Mouse (Mus musculus) lung, postnatal 0 days (tissue): ENCODE measurements around the gene Oxsr1. TPM values are rescaled to one million over a fixed set of nuclear protein-coding genes. Genes with fewer than 3 reads are reported as not detected.

Experiments used
- ATAC-seq: fragments of 200-750 bp; cut with Nextera tagmentation; 2 replicates; pipeline ENCODE4 v1.8.0; 2017; ENCODE audit warnings: moderate library complexity
- DNase-seq: peaks from one replicate; pipeline ENCODE4 v3.0.0-alpha.2; 2016; ENCODE audit warnings: low spot score
- H3K27ac ChIP-seq: fragments of 300-500 bp; sonication (generic); 2 replicates; pipeline ENCODE4 v1.5.1; 2014; ENCODE audit warnings: antibody characterized with exemption, mild to moderate bottlenecking, low read length, mixed read lengths
- H3K27me3 ChIP-seq: fragments of 300-500 bp; sonication (generic); replicated peaks from 2 replicates; pipeline ENCODE4 v1.6.1; 2014; ENCODE audit warnings: low read length, mixed read lengths; ENCODE audit not compliant: insufficient read depth
- H3K36me3 ChIP-seq: fragments of 300-500 bp; sonication (generic); 2 replicates; pipeline ENCODE4 v1.6.1; 2014; ENCODE audit warnings: low read length, mixed read lengths; ENCODE audit not compliant: insufficient read depth
- H3K4me1 ChIP-seq: fragments of 300-500 bp; sonication (generic); 2 replicates; pipeline ENCODE4 v1.6.1; 2014; ENCODE audit warnings: antibody characterized with exemption, low read depth, low read length, mixed read lengths; ENCODE audit not compliant: insufficient read depth
- H3K4me2 ChIP-seq: fragments of 300-500 bp; sonication (generic); replicated peaks from 2 replicates; pipeline ENCODE4 v1.6.1; 2014; ENCODE audit warnings: low read depth, mild to moderate bottlenecking, low read length, moderate library complexity, mixed read lengths
- H3K4me3 ChIP-seq: fragments of 300-500 bp; sonication (generic); 2 replicates; pipeline ENCODE4 v1.5.1; 2014; ENCODE audit warnings: low read depth, low read length
- H3K9ac ChIP-seq: fragments of 300-500 bp; sonication (generic); replicated peaks from 2 replicates; pipeline ENCODE4 v1.6.1; 2014; ENCODE audit warnings: low read depth, mild to moderate bottlenecking
- H3K9me3 ChIP-seq: fragments of 300-500 bp; sonication (generic); 2 replicates; pipeline ENCODE4 v1.6.1; 2016; ENCODE audit warnings: low read length, mixed read lengths
- CTCF ChIP-seq: IDR thresholded peaks from 2 replicates; pipeline ENCODE4 v1.5.1; 2016; ENCODE audit warnings: antibody characterized with exemption, mild to moderate bottlenecking
- EP300 ChIP-seq: IDR thresholded peaks from 2 replicates; pipeline ENCODE4 v1.6.1; 2016; ENCODE audit warnings: antibody characterized with exemption, mild to moderate bottlenecking, control low read depth
- WGBS: fragments of 180-500 bp; shearing (Covaris S2); extraction: QIAGEN DNeasy Blood & Tissue Kit; methylation state at CpG from one replicate; pipeline ENCODE4 v1.1.7; 2014; 5-methylcytosine and 5-hydroxymethylcytosine counted together
- polyA plus RNA-seq: library from polyadenylated mRNA; unstranded; fragments of >200 nt; fragmentation: Nextera tagmentation; extraction: Ambion mirVana; gene quantifications from 2 replicates; pipeline ENCODE4 v1.2.1, GENCODE M21; 2015

Gene Oxsr1
- polyA plus RNA-seq, 1 experiment from 2014 or later = 6.6 TPM

DNA sequence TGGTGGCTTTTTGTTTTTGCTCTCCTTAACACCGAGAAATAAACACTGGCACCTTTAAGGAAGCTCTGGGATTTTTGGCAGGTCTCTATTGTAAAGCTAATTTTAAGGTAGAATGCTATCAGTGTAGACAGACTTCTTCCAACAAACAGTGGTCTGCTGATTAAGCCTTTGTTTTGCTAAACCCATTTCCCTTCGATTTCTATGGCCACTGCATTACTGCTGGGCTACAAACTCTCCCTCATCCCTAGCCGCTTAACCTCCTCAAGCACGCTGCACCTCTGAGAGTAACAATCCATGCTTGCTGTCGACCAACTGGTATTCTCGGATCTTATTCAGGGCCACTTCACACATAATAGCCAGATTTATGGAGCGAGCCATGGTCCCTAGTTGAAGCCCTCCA is 1.3 kb downstream of the Oxsr1 start:
- DNase-seq = no peak
- WGBS = 10% methylated on average over 7 of the region's 7 CpGs
- Histone ChIP-seq H3K4me2 (peak overlapping the region; percentile 98), H3K4me3 (peak overlapping the region; percentile 87; the same call in 1 of the 2 replicates), H3K4me1 (peaks cover 6% of the 10 kb centered on the region; the same call in 1 of the 2 replicates), H3K9ac (peak overlapping the region; percentile 29; the same call in 1 of the 2 replicates), H3K27ac (peak overlapping the region; percentile 91), H3K9me3 (no peaks in the 10 kb centered on the region), H3K27me3 (no peaks in the 10 kb centered on the region), H3K36me3 (no peaks in the 10 kb centered on the region)
- TF ChIP-seq EP300 = no peak
- TF ChIP-seq CTCF = no peak
- ATAC-seq = no peak

- Histone ChIP-seq H3K9ac (no peak overlapping the region), H3K36me3 (no peaks in the 10 kb centered on the region), H3K9me3 (no peaks in the 10 kb centered on the region), H3K4me3 (no peak overlapping the region), H3K4me2 (no peak overlapping the region), H3K27ac (no peak overlapping the region), H3K4me1 (peaks cover 6% of the 10 kb centered on the region; the same call in 1 of the 2 replicates), H3K27me3 (no peaks in the 10 kb centered on the region)
- WGBS = 71% methylated on average over 7 of the region's 7 CpGs
- DNase-seq = no peak
- TF ChIP-seq EP300 (no peak), CTCF (no peak)
- no peak for ATAC-seq
These were observed 1.8 kb downstream of the Oxsr1 start for GRCm38 (mm10) chr9:119320446-119320845.

- Histone ChIP-seq H3K27ac (no peak overlapping the region), H3K4me2 (no peak overlapping the region), H3K36me3 (no peaks in the 10 kb centered on the region), H3K27me3 (no peaks in the 10 kb centered on the region), H3K9me3 (no peaks in the 10 kb centered on the region), H3K4me3 (no peak overlapping the region), H3K9ac (no peak overlapping the region), H3K4me1 (peaks cover 6% of the 10 kb centered on the region; the same call in 1 of the 2 replicates)
- WGBS = 73% methylated on average over 1 of the region's 1 CpGs
- DNase-seq = no peak
- TF ChIP-seq EP300 (no peak), CTCF (no peak)
- no peak for ATAC-seq
These were observed 3.3 kb downstream of the Oxsr1 start for GRCm38 (mm10) chr9:119318891-119319290.

GRCm38 (mm10) chr9:119313096-119313495 is 9.1 kb downstream of the Oxsr1 start:
- ATAC-seq = no peak

DNA sequence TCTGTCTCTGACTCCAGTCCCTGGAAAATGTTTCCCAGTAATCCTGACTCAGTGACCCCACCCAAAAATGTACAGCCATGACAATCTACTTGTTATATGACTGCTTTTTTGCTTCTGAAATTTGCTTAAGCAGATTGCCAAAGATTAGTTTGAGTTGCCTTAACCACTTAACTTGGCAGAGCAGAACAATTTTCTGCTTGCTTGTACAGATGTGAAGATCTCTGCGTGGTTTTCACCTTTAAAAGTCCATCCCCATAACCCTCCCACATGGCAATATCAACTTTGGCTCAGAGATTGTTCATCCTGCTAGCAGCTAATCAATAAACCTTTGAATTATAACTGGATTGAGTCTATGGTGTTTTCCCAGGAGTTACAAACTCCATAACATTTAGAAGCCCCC is 13.2 kb downstream of the Oxsr1 start:
- Histone ChIP-seq H3K4me3 (no peak overlapping the region), H3K9me3 (no peaks in the 10 kb centered on the region), H3K36me3 (no peaks in the 10 kb centered on the region), H3K9ac (no peak overlapping the region), H3K27ac (no peak overlapping the region), H3K27me3 (no peaks in the 10 kb centered on the region), H3K4me1 (no peaks in the 10 kb centered on the region), H3K4me2 (no peak overlapping the region)
- ATAC-seq = no peak
- no peak for TF ChIP-seq EP300
- TF ChIP-seq CTCF = no peak
- WGBS = 88% methylated on average over 1 of the region's 1 CpGs
- DNase-seq = no peak

More at GRCm38 (mm10) chr9:119313096-119313495, 9.1 kb downstream of the Oxsr1 start:
- Histone ChIP-seq H3K9me3 (no peaks in the 10 kb centered on the region), H3K4me3 (no peak overlapping the region), H3K27me3 (no peaks in the 10 kb centered on the region), H3K27ac (no peak overlapping the region), H3K4me2 (no peak overlapping the region), H3K36me3 (no peaks in the 10 kb centered on the region), H3K4me1 (no peaks in the 10 kb centered on the region), H3K9ac (no peak overlapping the region)
- DNase-seq = no peak
- 92% methylated on average over 10 of the region's 10 CpGs for WGBS
- TF ChIP-seq EP300 = no peak
- no peak for TF ChIP-seq CTCF

GRCm38 (mm10) chr9:119305863-119306262 is 16.4 kb downstream of the Oxsr1 start:
- H3K4me2 ChIP-seq = no peak overlapping the region
- H3K9me3 ChIP-seq = no peaks in the 10 kb centered on the region
- no peak overlapping the region for H3K4me3 ChIP-seq
- WGBS = 89% methylated on average over 7 of the region's 7 CpGs
- peaks cover 5% of the 10 kb centered on the region; the same call in 1 of the 2 replicates for H3K36me3 ChIP-seq
- H3K27me3 ChIP-seq = no peaks in the 10 kb centered on the region
- no peak for ATAC-seq
- TF ChIP-seq CTCF (no peak), EP300 (no peak)
- no peak overlapping the region for H3K9ac ChIP-seq
- DNase-seq = no peak
- H3K4me1 ChIP-seq = no peaks in the 10 kb centered on the region
- no peak overlapping the region for H3K27ac ChIP-seq

- H3K27ac ChIP-seq = no peak overlapping the region
- no peak overlapping the region for H3K9ac ChIP-seq
- no peaks in the 10 kb centered on the region for H3K9me3 ChIP-seq
- no peak overlapping the region for H3K4me3 ChIP-seq
- H3K4me1 ChIP-seq = no peaks in the 10 kb centered on the region
- no peak for ATAC-seq
- no peaks in the 10 kb centered on the region for H3K27me3 ChIP-seq
- no peak for DNase-seq
- TF ChIP-seq CTCF = no peak
- no peak for TF ChIP-seq EP300
- WGBS = 80% methylated on average over 3 of the region's 3 CpGs
- no peak overlapping the region for H3K4me2 ChIP-seq
- peaks cover 5% of the 10 kb centered on the region; the same call in 1 of the 2 replicates for H3K36me3 ChIP-seq
These were observed 23.7 kb downstream of the Oxsr1 start for GRCm38 (mm10) chr9:119298563-119298962.
